Mouse (Mus musculus) adrenal gland, postnatal 36 days (tissue): ENCODE measurements at regions not wholly inside any gene's neighbourhood (a gene's known extent, or its start where the extent isn't known, plus 50 kb on each side); places are given as distances from the start of the nearest gene placed in this dataset.
A peak's percentile ranks its signal among the peaks of the same experiment; 100 is the strongest.

Experiments used
- DNase-seq, 2 experiments: peaks; one replicate each; pipeline ENCODE4 v3.0.0; 2021; ENCODE audit warnings: mixed read lengths in 1 of 2

DNA sequence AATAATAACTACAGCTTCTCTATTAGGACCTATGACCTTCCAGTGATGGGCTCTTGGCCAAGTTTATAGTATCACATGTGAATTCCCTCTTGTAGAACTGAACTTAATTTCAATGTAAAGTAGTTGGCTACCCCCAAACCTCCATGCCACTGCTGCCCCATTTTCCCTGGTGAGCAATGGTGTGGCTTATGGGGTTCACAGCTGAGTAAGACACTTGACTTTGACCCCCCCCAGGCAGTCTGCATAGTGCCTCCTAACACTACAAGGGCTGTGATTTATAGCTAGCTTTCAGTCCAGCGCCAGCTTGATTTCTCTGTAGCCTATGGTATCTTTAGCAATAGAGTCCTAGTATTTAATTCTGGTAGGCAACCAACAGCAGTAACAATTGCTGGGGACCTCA lies 113.1 kb downstream of the Mis18a start:
- no peak for DNase-seq

DNA sequence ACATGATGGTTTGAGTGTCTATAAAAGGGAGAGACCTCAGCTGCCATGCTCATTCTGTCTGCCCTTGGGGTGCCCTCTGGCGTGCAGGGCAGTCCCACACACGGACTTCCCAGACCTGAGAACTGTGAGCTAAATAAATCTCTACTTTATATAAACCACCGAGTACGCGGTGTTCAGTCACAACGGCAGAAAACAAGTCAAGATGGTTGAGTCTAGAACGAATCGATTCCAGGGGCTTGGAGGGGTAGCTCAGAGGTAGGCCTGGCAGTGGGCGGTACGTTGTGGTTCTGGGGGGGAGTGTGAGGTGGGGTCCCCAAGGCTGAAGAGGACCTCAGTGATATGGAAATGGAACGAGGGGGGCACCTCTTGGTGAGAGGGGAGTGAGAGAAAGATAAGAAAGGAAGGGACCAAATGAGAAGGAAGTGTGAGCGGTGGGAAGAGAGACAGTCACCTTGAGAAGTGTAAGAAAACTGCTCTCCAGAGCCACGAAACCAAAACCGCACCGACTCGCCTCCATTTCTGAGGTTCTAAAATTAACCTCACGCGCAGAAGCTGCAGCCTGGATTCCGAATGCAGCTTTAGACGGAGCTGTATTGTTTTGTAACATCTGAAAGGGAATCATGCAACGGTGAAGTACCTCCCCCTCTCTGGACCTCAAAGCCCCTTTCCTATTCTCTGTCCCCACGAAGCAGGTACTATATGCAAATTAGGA lies 117.0 kb downstream of the Mis18a start:
- DNase-seq = no peak

DNA sequence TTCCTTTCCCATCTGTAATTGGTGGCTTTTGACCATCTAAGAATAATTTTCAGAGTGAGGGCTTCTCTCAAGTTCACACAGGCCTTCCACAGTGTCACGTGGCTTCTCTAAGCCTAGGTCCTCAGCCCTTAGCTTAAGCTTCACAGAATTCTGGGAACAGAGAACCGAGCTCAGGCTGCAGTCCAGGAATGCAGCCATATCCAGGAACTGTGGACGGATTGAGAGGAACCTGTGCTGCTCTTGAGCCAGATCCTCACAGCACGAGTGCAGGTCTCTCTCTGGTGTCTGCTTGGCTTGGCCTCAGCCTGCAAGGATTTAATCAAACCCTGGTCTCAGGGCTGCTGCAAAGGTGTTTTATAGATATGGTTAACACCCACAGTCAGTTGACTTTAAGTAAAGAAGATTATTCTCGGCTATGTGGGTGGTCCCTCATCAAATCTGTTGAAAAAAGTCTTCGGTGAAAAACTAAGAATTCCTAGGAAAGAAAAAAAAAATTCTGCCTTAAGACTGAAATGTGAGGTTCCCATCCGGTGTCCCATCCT lies 127.8 kb downstream of the Mis18a start:
- DNase-seq = no peak

- DNase-seq = no peak
These were observed 128.5 kb downstream of the Mis18a start for GRCm38 (mm10) chr16:90598727-90599126.

- DNase-seq = no peak
These were observed 134.3 kb downstream of the Mis18a start for GRCm38 (mm10) chr16:90592721-90593481.

DNA sequence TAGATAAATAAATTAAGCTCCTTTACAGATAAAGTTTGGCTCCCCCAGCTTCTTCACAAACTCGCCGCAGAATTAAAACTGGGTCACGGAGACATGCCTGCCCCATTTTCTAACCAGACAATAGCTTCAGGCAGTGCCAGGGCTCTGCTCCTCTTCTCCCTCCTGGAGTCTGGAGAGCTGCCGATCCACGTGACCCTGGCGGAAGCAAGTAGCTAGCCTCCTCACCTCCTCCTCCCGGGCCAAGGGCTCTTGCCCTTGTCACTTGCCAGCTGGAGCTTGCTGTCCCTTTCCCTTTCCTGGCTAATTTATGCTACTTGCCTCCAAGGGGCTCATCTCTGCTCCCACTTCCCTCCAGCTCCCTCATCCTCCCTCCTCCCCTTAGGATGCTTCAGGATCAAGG lies 142.0 kb downstream of the Mis18a start:
- peak; percentile 15 to 32 for DNase-seq

DNA sequence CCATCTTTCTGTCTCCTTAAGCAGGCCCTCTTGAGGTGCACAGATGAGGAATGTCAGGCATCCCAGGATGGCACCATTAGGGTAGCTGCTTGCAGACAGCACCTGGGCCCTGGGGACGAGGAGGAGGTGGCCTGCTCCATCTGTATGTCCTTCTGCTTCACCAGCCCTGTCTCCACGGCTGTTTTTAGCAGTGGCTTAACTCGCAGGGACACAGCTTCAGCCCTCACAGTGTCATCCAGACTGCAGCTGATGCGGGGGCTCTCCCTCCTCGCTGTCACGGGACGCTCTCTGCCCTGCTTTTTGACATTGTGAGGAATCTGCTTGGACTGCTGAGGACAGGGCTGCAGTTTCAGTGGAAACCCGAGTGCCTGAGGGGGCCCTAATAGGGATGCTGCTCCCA lies 146.8 kb downstream of the Mis18a start:
- no peak for DNase-seq

DNA sequence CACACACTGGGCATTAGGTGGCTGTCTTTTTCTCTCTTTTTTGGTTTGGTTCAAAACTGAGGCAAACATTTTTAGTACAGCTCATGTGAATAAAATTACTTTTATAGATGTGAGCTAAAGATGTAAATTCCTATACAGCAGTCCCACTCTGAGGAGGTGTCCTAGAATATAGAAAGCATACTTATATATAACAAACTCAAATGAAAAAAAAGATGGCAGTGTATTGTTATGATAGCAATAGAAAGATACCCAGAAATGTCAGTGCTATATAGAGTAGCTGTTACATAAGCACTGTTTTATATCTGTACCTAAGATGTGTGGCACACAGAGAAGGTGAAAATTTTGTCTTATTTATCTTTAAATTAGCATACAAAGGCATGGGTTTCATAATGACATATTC lies 156.1 kb downstream of the Mis18a start:
- DNase-seq = no peak

DNA sequence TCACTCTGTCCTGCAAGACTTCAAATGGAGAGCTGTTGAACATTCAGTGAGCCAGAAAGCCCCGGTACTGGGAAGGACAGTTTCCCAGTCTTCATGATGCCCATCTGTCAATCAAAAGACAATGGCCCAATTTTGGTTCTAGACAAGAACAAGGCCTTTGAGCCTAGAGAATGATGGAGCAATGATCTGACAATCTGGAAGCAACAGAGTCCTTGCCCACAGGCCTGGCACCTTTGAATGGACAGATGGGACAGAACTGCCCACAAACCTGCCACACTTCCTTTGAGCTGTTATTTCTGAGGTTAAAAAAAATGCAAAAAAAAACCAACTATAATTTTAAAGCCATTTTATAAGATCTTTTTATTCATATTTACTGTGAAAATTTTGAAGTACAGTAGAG lies 157.4 kb downstream of the Mis18a start:
- no peak for DNase-seq

DNA sequence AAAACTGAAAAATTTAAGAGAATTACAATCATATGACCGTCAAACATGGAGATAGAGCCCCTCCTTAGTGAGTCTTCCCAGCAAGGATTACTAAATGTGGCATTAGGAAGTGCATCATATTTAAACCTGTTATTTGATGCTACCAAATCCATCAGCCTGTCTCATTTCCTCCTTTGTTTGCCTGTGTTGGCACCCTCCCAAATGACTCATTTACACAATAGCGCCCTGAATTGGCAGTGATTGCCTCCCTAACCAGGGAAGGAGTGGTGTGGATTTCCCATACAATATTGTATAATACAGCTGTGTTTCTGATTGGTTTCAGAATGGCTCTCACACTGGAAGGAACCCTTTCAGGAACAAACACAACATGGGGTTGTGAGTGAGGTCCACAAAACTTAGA lies 162.0 kb downstream of the Mis18a start:
- no peak for DNase-seq

DNA sequence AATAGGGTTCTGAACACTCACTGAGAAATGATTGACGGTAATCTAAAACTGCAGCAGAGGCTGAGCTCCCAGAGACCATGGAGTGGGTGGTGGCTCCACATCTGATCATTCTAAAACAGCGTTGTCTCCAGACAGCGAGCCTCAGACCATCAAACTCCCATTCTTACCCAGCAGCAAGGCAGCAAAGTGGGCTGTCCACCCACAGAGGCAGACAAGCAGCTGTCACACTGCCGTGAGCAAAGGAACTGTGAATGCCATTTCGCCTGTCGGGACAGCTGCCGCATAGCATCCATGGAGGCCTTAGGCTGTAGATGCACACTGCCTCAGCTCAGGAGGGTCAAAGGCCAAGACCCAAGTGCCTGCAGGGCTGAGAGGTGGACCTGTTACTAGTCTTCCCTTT lies 167.3 kb downstream of the Hunk start:
- DNase-seq = no peak

DNA sequence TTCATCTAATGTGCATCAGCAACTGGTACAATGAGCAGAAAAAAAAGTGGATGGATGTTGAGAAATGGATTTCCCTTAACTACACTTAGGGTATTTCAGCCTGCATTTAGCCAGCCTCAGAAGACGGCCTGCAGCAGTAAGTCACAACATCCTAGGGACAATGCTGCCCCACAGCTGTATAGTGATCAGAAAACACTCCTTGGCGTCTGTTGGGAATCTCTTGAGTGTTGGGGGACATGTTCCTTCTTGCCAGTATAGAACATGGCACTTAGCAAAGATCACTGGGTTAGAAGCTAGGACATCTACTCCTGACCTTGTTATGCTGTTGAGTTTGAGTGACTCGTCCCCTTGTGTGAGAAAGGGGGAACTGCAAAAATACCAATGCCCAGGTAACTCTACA lies 165.2 kb downstream of the Hunk start:
- DNase-seq = no peak

GRCm38 (mm10) chr16:90550058-90550795 lies 164.4 kb downstream of the Hunk start:
- no peak for DNase-seq
